Mouse (Mus musculus) forebrain, postnatal 0 days (tissue): ENCODE results near the gene Blmh. TPM values are rescaled to one million over a fixed set of nuclear protein-coding genes. Genes with fewer than 3 reads are reported as not detected.
"Not testable (repeated sequence)": the region's sequence is repeated elsewhere in the genome, so short reads cannot be mapped to it uniquely, and the experiment has no call there.

Experiments used
- ATAC-seq: fragments of 200-750 bp; cut with Nextera tagmentation; 2 replicates; pipeline ENCODE4 v1.8.0; 2017; ENCODE audit warnings: mild to moderate bottlenecking, moderate library complexity
- DNase-seq: peaks from one replicate; pipeline ENCODE4 v3.0.0-alpha.2; 2015
- H3K27ac ChIP-seq: fragments of 300-500 bp; sonication (generic); 2 replicates; pipeline ENCODE4 v1.5.1; 2014; ENCODE audit warnings: low read depth, mild to moderate bottlenecking, antibody characterized with exemption, low read length, moderate library complexity, mixed read lengths
- H3K27me3 ChIP-seq: fragments of 300-500 bp; sonication (generic); 2 replicates; pipeline ENCODE4 v1.6.1; 2014; ENCODE audit warnings: mild to moderate bottlenecking, low read length, mixed read lengths; ENCODE audit not compliant: insufficient read depth
- H3K36me3 ChIP-seq: fragments of 300-500 bp; sonication (generic); 2 replicates; pipeline ENCODE4 v1.6.1; 2014; ENCODE audit warnings: mild to moderate bottlenecking, moderate library complexity; ENCODE audit not compliant: insufficient read depth
- H3K4me1 ChIP-seq: fragments of 300-500 bp; sonication (generic); 2 replicates; pipeline ENCODE4 v1.6.1; 2014; ENCODE audit warnings: antibody characterized with exemption; ENCODE audit not compliant: insufficient read depth
- H3K4me2 ChIP-seq: fragments of 300-500 bp; sonication (generic); 2 replicates; pipeline ENCODE4 v1.6.1; 2014; ENCODE audit warnings: low read depth, mild to moderate bottlenecking, moderate library complexity
- H3K4me3 ChIP-seq: fragments of 300-500 bp; sonication (generic); 2 replicates; pipeline ENCODE4 v1.5.1; 2014; ENCODE audit warnings: low read depth, low read length, mixed read lengths
- H3K9ac ChIP-seq: fragments of 300-500 bp; sonication (generic); 2 replicates; pipeline ENCODE4 v1.6.1; 2014; ENCODE audit warnings: mild to moderate bottlenecking
- H3K9me3 ChIP-seq: fragments of 300-500 bp; sonication (generic); 2 replicates; pipeline ENCODE4 v1.6.1; 2016; ENCODE audit warnings: low read length
- CTCF ChIP-seq: sonication (generic); IDR thresholded peaks from 2 replicates; pipeline ENCODE4 v1.5.1; 2016; ENCODE audit warnings: antibody characterized with exemption, control low read depth, low read depth
- WGBS: fragments of 180-500 bp; shearing (Covaris S2); extraction: QIAGEN DNeasy Blood & Tissue Kit; methylation state at CpG from one replicate; pipeline ENCODE4 v1.1.7; 2014; 5-methylcytosine and 5-hydroxymethylcytosine counted together
- polyA plus RNA-seq: library from polyadenylated mRNA; unstranded; fragments of >200 nt; fragmentation: Nextera tagmentation; extraction: Ambion mirVana; gene quantifications from 2 replicates; pipeline ENCODE4 v1.2.1, GENCODE M21; 2015
- total RNA-seq: library from RNA; depleted of rRNA; stranded (reverse); fragments of >200 nt; gene quantifications from 2 replicates; pipeline ENCODE4 v1.2.3, GENCODE M21; 2014

Blmh gene
- total and polyA plus RNA-seq, 2 experiments from 2014 or later = 98.1 to 111 TPM

DNA sequence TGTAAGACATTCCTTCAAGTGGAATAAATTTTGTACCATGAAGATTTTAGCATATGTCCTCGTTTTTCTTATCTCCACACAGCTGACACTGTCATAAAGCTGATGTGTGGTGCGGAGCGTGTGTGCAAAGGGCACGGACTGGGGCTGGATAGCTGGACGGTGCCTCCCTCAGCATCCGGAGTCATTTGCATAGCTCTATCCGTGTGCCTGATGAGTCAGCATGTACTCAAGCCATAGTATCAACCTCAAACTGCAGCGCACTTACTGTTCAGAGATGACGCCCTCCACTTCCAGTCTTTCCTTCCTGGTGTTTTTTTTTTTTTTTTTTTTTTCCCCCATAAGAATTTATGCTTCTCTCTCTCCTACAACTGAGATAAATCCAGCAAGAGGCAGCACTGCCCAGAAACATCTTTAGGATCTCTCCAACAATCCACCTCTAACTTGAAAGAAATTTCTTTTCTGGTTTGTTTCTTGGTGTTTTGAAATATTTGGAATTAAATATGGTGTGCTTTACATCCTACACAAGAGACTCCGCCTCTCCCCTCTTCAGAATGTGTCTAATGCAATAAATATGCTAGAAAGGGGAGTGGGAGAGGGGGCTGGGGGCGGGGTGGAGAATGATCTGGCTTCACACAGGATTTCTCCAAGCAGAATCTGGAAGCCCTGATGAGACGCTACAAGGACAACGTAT lies 7.9 kb upstream of the Blmh start:
- Histone ChIP-seq H3K4me2 (no peak overlapping the region), H3K9ac (no peak overlapping the region), H3K4me1 (peaks cover 7% of the 10 kb centered on the region; the same call in 1 of the 2 replicates), H3K27me3 (no peaks in the 10 kb centered on the region), H3K9me3 (no peaks in the 10 kb centered on the region), H3K27ac (no peak overlapping the region), H3K36me3 (no peaks in the 10 kb centered on the region), H3K4me3 (no peak overlapping the region)
- TF ChIP-seq CTCF = no peak
- DNase-seq (no peak), ATAC-seq (no peak)
- WGBS = 44% methylated on average over 13 of the region's 13 CpGs

DNA sequence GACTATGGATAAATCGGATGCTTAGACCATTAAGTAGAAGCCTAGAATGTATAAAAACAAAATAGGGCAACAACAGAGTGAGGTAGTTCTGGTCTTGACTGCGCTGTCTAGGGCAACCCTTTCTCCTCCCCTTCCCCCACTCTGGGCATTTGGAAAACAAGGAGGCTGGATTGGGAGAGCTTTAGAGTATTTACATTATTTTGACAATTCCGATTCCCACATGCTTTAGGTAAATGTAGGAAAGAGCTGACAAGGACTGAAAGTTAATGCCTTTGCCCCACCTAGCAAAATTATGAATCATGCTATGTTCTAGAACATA lies 7.4 kb upstream of the Blmh start:
- no peak overlapping the region for H3K9ac ChIP-seq
- H3K4me1 ChIP-seq = 0 out of 2 replicates have a peak, but pooled peaks cover 4% of the 10 kb centered on the region
- H3K4me2 ChIP-seq = no peak overlapping the region
- no peaks in the 10 kb centered on the region for H3K36me3 ChIP-seq
- ATAC-seq (no peak), DNase-seq (no peak)
- no peaks in the 10 kb centered on the region for H3K9me3 ChIP-seq
- H3K4me3 ChIP-seq = no peak overlapping the region
- WGBS = 52% methylated on average over 3 of the region's 3 CpGs
- no peak for TF ChIP-seq CTCF
- H3K27ac ChIP-seq = no peak overlapping the region
- no peaks in the 10 kb centered on the region for H3K27me3 ChIP-seq

DNA sequence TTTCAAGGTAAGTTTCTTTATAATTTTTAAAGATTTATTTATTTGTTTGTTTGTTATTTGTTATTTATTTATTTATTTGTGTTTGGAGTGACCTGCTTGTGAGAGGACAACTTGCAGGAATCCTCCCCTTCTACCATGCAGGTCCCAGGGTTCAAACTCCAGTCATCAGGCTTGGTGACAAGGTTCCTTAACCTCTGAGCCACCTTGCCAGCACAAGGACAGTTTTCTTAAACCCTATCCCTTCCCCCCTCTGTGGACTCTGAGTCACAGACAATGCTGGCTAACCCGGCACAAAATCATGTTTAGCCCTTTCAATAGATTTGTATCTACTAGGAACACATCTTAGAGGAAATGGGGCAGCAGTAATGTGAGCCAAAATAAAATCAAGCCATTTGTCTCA lies 4.0 kb upstream of the Blmh start:
- no peak overlapping the region for H3K4me3 ChIP-seq
- no peak overlapping the region for H3K4me2 ChIP-seq
- no peaks in the 10 kb centered on the region for H3K27me3 ChIP-seq
- H3K9ac ChIP-seq = no peak overlapping the region
- no peak overlapping the region for H3K27ac ChIP-seq
- no peaks in the 10 kb centered on the region for H3K9me3 ChIP-seq
- ATAC-seq (no peak), DNase-seq (no peak)
- no peak for TF ChIP-seq CTCF
- H3K36me3 ChIP-seq = no peaks in the 10 kb centered on the region
- H3K4me1 ChIP-seq = no peaks in the 10 kb centered on the region
- WGBS = 27% methylated on average over 1 of the region's 1 CpGs

DNA sequence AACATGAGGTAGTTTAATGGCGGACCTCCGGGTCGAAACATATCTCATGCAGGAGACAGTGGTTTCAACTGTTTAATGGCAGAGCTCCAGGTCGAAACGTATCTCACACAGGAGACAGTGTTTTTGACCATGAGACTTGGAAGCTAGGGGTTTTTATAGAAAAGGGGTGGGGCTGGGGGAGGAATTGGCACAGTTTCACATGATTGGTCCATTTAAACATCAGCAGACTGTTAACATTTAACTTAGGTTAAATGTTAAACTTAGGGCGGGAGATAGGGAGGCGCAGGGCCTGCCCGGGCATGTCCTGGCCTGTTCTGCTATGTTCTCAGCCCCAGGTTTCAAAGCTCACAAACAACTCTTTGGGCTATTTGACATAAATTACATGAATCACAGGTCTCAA lies 4.0 kb downstream of the Blmh start:
- not testable (repeated sequence) for H3K36me3 ChIP-seq, H3K9me3 ChIP-seq, H3K4me3 ChIP-seq, H3K9ac ChIP-seq, DNase-seq, ATAC-seq, H3K27ac ChIP-seq, H3K4me1 ChIP-seq, H3K27me3 ChIP-seq, H3K4me2 ChIP-seq
- WGBS = 89% methylated on average over 8 of the region's 8 CpGs

DNA sequence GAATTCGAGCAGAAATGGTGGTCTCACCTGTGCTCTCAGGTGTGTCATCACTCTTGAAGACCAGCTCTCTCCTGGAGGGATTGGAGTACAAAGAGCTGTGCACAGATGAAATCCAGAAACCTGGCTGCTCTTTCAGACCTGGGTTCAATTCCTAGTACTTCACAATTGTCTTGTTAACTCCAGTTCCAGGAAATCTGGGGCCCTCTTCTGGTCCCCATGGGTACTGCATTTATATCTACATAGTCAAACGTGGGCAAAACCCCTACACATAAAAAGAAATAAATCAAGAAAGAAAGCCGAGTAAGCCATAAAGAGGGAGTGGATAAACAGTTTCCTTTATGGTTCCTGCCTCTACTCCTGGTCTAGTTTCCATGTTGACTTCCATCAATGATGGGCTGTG lies 8.6 kb downstream of the Blmh start:
- DNase-seq (no peak), ATAC-seq (no peak)
- no peak overlapping the region for H3K27ac ChIP-seq
- H3K36me3 ChIP-seq = no peaks in the 10 kb centered on the region
- no peaks in the 10 kb centered on the region for H3K4me1 ChIP-seq
- no peaks in the 10 kb centered on the region for H3K9me3 ChIP-seq
- no peak overlapping the region for H3K9ac ChIP-seq
- H3K27me3 ChIP-seq = no peaks in the 10 kb centered on the region
- H3K4me3 ChIP-seq = no peak overlapping the region
- 68% methylated on average over 3 of the region's 3 CpGs for WGBS
- H3K4me2 ChIP-seq = no peak overlapping the region
- TF ChIP-seq CTCF = no peak

DNA sequence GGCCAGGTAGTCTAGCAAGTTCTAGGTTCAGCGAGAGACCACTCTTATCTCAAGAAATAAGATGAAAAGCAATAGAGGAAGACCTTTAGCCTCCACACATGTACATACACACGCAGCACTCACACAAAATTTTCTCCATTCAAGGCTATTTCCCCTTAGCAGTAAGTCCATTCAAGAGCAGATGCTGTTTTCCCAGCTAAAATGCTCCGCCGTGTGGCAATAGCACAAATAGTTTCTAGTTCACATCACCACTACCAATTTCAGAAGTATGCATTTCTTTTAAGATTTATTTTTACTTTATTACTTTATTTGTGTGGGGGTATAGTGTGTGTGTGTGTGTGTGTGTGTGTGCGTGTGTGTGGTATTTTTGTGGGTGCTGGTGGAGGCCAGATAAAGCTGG lies 12.0 kb downstream of the Blmh start:
- H3K4me2 ChIP-seq = no peak overlapping the region
- DNase-seq (peak; percentile 15), ATAC-seq (no peak)
- H3K9me3 ChIP-seq = no peaks in the 10 kb centered on the region
- H3K4me1 ChIP-seq = no peaks in the 10 kb centered on the region
- 71% methylated on average over 5 of the region's 5 CpGs for WGBS
- H3K27ac ChIP-seq = no peak overlapping the region
- TF ChIP-seq CTCF = peak; percentile 49
- H3K36me3 ChIP-seq = no peaks in the 10 kb centered on the region
- H3K9ac ChIP-seq = no peak overlapping the region
- H3K4me3 ChIP-seq = no peak overlapping the region
- no peaks in the 10 kb centered on the region for H3K27me3 ChIP-seq

DNA sequence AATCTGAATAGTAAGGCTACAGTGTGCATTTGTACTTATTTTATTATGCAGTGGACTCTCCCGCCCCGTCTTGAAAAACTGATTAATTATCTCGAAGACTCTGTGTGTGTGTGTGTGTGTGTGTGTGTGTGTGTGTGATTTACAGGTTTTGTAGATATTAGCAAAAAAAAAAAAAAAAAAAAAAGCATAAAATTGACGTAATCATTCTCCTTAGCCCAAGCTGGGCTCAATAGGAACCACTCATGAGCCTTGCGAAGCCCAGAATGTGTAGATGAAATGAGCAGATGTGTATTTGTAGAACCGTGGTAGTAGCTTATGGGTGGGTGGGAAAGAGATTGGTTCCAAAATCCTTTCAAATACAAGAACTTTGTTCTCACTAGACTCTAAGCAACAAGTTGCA lies 20.2 kb downstream of the Blmh start:
- Histone ChIP-seq H3K9ac (peak overlapping the region; percentile 83), H3K27me3 (no peaks in the 10 kb centered on the region), H3K4me2 (peak overlapping the region; percentile 79), H3K27ac (peak overlapping the region; percentile 82; the same call in 1 of the 2 replicates), H3K36me3 (peaks cover 4% of the 10 kb centered on the region; the same call in 1 of the 2 replicates), H3K9me3 (no peaks in the 10 kb centered on the region), H3K4me3 (peak overlapping the region; percentile 86), H3K4me1 (no peaks in the 10 kb centered on the region)
- WGBS = 61% methylated on average over 6 of the region's 6 CpGs
- no peak for DNase-seq
- TF ChIP-seq CTCF = no peak
- ATAC-seq = no peak
